Mouse (Mus musculus) erythroid progenitor cell, adult 5-6 weeks (primary cell): ENCODE results near the gene Olfr263. TPM values are rescaled to one million over a fixed set of nuclear protein-coding genes. Genes with fewer than 3 reads are reported as not detected.
A peak's percentile ranks its signal among the peaks of the same experiment; 100 is the strongest.

Experiments used
- ATAC-seq: replicated peaks from 2 replicates; pipeline ENCODE4 v1.8.0; 2016; ENCODE audit warnings: moderate number of reproducible peaks, mild to moderate bottlenecking, moderate TSS enrichment, inconsistent platforms; ENCODE audit not compliant: poor library complexity, low FRiP score, severe bottlenecking
- total RNA-seq, 2 experiments: library from RNA; stranded (forward) in 1 of 2; stranded (reverse) in 1 of 2; fragments of 150-400 nt in 1 of 2; fragments of 186-747, 209-891 nt in 1 of 2; gene quantifications; 2 replicates each; pipeline versions ENCODE4 v1.2.3 to v1.2.4; 2015 to 2017; ENCODE audit warnings: low replicate concordance in 2 of 2

Olfr263 gene
- total RNA-seq, 2 experiments from 2014 or later: not detected

GRCm38 (mm10) chr13:21169121-21169656 lies 39.8 kb downstream of the Olfr263 start:
- no peak for ATAC-seq

GRCm38 (mm10) chr13:21169657-21170430 lies 40.4 kb downstream of the Olfr263 start:
- ATAC-seq: peak; percentile 66

- no peak for ATAC-seq
Observed at GRCm38 (mm10) chr13:21170431-21171155, 41.2 kb downstream of the Olfr263 start.

- ATAC-seq: no peak
Observed at GRCm38 (mm10) chr13:21171156-21171530, 41.7 kb downstream of the Olfr263 start.

- ATAC-seq: no peak
Observed at GRCm38 (mm10) chr13:21171600-21172150, 42.2 kb downstream of the Olfr263 start.

- 0 out of 2 replicates have a peak, but pooled peaks have one; percentile 10 for ATAC-seq
Observed at GRCm38 (mm10) chr13:21172241-21173027, 43.0 kb downstream of the Olfr263 start.

- ATAC-seq: no peak
Observed at GRCm38 (mm10) chr13:21173072-21173471, 43.6 kb downstream of the Olfr263 start.

- no peak for ATAC-seq
Observed at GRCm38 (mm10) chr13:21176733-21177132, 47.3 kb downstream of the Olfr263 start.

GRCm38 (mm10) chr13:21177657-21178056 lies 48.2 kb downstream of the Olfr263 start:
- no peak for ATAC-seq

GRCm38 (mm10) chr13:21178364-21178763 lies 48.9 kb downstream of the Olfr263 start:
- ATAC-seq: no peak

GRCm38 (mm10) chr13:21179367-21179723 lies 49.9 kb downstream of the Olfr263 start, which contains the start of gene Trim27:
TSS of gene Trim27 (plus strand) at chr13:21179445.
- peak; percentile 67 for ATAC-seq

- ATAC-seq: peak; percentile 91
Observed at GRCm38 (mm10) chr13:21179724-21180550, 50.5 kb downstream of the Olfr263 start.

GRCm38 (mm10) chr13:21180551-21181530 lies 51.4 kb downstream of the Olfr263 start:
- peak; percentile 68 for ATAC-seq

- ATAC-seq: no peak
Observed at GRCm38 (mm10) chr13:21181996-21182395, 52.6 kb downstream of the Olfr263 start.

GRCm38 (mm10) chr13:21183066-21183465 lies 53.6 kb downstream of the Olfr263 start:
- ATAC-seq: no peak

GRCm38 (mm10) chr13:21183661-21184060 lies 54.2 kb downstream of the Olfr263 start:
- ATAC-seq: no peak

GRCm38 (mm10) chr13:21185521-21185920 lies 56.1 kb downstream of the Olfr263 start:
- no peak for ATAC-seq
